Mouse (Mus musculus) layer of hippocampus, adult 2 months (tissue): ENCODE measurements around the gene Bmf. TPM values are rescaled to one million over a fixed set of nuclear protein-coding genes. Genes with fewer than 3 reads are reported as not detected.

ENCODE experiments used
- DNase-seq, 2 experiments: peaks; one replicate each; pipeline ENCODE4 v3.0.0; 2022; ENCODE audit warnings: low spot score in 2 of 2
- H3K27ac ChIP-seq: fragments of 200-600 bp; 2 replicates; pipeline ENCODE4 v1.8.1; 2022
- H3K4me3 ChIP-seq: fragments of 200-600 bp; 2 replicates; pipeline ENCODE4 v1.8.1; 2022; ENCODE audit warnings: mild to moderate bottlenecking
- CTCF ChIP-seq: fragments of 200-600 bp; conservative IDR thresholded peaks from 2 replicates; pipeline ENCODE4 v1.8.1; 2022; ENCODE audit warnings: antibody characterized with exemption, mild to moderate bottlenecking, moderate library complexity
- total RNA-seq, 2 experiments: library from RNA; stranded (reverse); gene quantifications; 2 replicates each; pipeline ENCODE4 v1.2.3; 2021

Bmf gene
- total RNA-seq, 2 experiments from 2014 or later = 1.9 to 2.8 TPM

GRCm38 (mm10) chr2:118520042-118520933, 29.2 kb downstream of the Bmf start:
- DNase-seq = peak; percentile 26 to 43
- no peak overlapping the region for H3K4me3 ChIP-seq
- TF ChIP-seq CTCF = no peak
- peak overlapping the region; percentile 71 for H3K27ac ChIP-seq

GRCm38 (mm10) chr2:118512418-118513377, 36.8 kb downstream of the Bmf start:
- DNase-seq = no peak
- no peak for TF ChIP-seq CTCF
- Histone ChIP-seq H3K4me3 (no peak overlapping the region), H3K27ac (no peak overlapping the region)

GRCm38 (mm10) chr2:118511779-118512417, 37.6 kb downstream of the Bmf start:
- Histone ChIP-seq H3K4me3 (no peak overlapping the region), H3K27ac (no peak overlapping the region)
- no peak for TF ChIP-seq CTCF
- no peak for DNase-seq

- Histone ChIP-seq H3K4me3 (no peak overlapping the region), H3K27ac (no peak overlapping the region)
- TF ChIP-seq CTCF = 0 out of 2 replicates have a peak, but pooled peaks have one; percentile 7
- DNase-seq = peak; percentile 80 to 88
Measured at GRCm38 (mm10) chr2:118510447-118511310, 38.8 kb downstream of the Bmf start.

- Histone ChIP-seq H3K4me3 (no peak overlapping the region), H3K27ac (no peak overlapping the region)
- no peak for TF ChIP-seq CTCF
- DNase-seq = no peak
Measured at GRCm38 (mm10) chr2:118509688-118510446, 39.6 kb downstream of the Bmf start.

- no peak overlapping the region for H3K27ac ChIP-seq
- TF ChIP-seq CTCF = no peak
- no peak for DNase-seq
- H3K4me3 ChIP-seq = no peak overlapping the region
Measured at GRCm38 (mm10) chr2:118507126-118507525, 42.4 kb downstream of the Bmf start.

- no peak for TF ChIP-seq CTCF
- DNase-seq = no peak
- no peak overlapping the region for H3K27ac ChIP-seq
- H3K4me3 ChIP-seq = no peak overlapping the region
Measured at GRCm38 (mm10) chr2:118500191-118500590, 49.3 kb downstream of the Bmf start.

GRCm38 (mm10) chr2:118499135-118499961, 50.1 kb downstream of the Bmf start:
- no peak for DNase-seq
- no peak overlapping the region for H3K4me3 ChIP-seq
- no peak overlapping the region for H3K27ac ChIP-seq
- TF ChIP-seq CTCF = no peak; the same call in 1 of the 2 replicates

- no peak for TF ChIP-seq CTCF
- no peak for DNase-seq
- Histone ChIP-seq H3K27ac (no peak overlapping the region), H3K4me3 (no peak overlapping the region)
Measured at GRCm38 (mm10) chr2:118498476-118498875, 51.0 kb downstream of the Bmf start.

- TF ChIP-seq CTCF = no peak
- DNase-seq = no peak
- Histone ChIP-seq H3K27ac (no peak overlapping the region), H3K4me3 (no peak overlapping the region)
Measured at GRCm38 (mm10) chr2:118497890-118498289, 51.6 kb downstream of the Bmf start.

GRCm38 (mm10) chr2:118495024-118495423, 54.5 kb downstream of the Bmf start:
- TF ChIP-seq CTCF = no peak
- DNase-seq = no peak
- Histone ChIP-seq H3K4me3 (no peak overlapping the region), H3K27ac (no peak overlapping the region)
